Mouse (Mus musculus) hindbrain, postnatal 0 days (tissue): ENCODE data around the gene Mkrn1. TPM values are rescaled to one million over a fixed set of nuclear protein-coding genes. Genes with fewer than 3 reads are reported as not detected.
"Not testable (repeated sequence)": the region's sequence is repeated elsewhere in the genome, so short reads cannot be mapped to it uniquely, and the experiment has no call there.

Source experiments
- ATAC-seq: fragments of 200-750 bp; cut with Nextera tagmentation; 2 replicates; pipeline ENCODE4 v1.8.0; 2017; ENCODE audit warnings: mild to moderate bottlenecking, moderate TSS enrichment, moderate library complexity
- DNase-seq: peaks from one replicate; pipeline ENCODE4 v3.0.0-alpha.2; 2015; ENCODE audit warnings: low spot score
- H3K27ac ChIP-seq: fragments of 300-500 bp; sonication (generic); 2 replicates; pipeline ENCODE4 v1.5.1; 2014; ENCODE audit warnings: mild to moderate bottlenecking
- H3K27me3 ChIP-seq: fragments of 300-500 bp; sonication (generic); 2 replicates; pipeline ENCODE4 v1.6.1; 2014; ENCODE audit warnings: low read length, mixed read lengths; ENCODE audit not compliant: insufficient read depth
- H3K36me3 ChIP-seq: fragments of 300-500 bp; sonication (generic); 2 replicates; pipeline ENCODE4 v1.6.1; 2014; ENCODE audit warnings: low read length, mixed read lengths; ENCODE audit not compliant: insufficient read depth
- H3K4me1 ChIP-seq: fragments of 300-500 bp; sonication (generic); 2 replicates; pipeline ENCODE4 v1.6.1; 2014; ENCODE audit warnings: antibody characterized with exemption, low read length, mixed read lengths; ENCODE audit not compliant: insufficient read depth
- H3K4me2 ChIP-seq: fragments of 300-500 bp; sonication (generic); 2 replicates; pipeline ENCODE4 v1.6.1; 2014; ENCODE audit warnings: low read depth, mild to moderate bottlenecking, low read length, moderate library complexity, mixed read lengths
- H3K4me3 ChIP-seq: fragments of 300-500 bp; sonication (generic); 2 replicates; pipeline ENCODE4 v1.5.1; 2014; ENCODE audit warnings: low read length
- H3K9ac ChIP-seq: fragments of 300-500 bp; sonication (generic); replicated peaks from 2 replicates; pipeline ENCODE4 v1.6.1; 2014; ENCODE audit warnings: mild to moderate bottlenecking, low read length, moderate library complexity, mixed read lengths
- H3K9me3 ChIP-seq: fragments of 300-500 bp; sonication (generic); 2 replicates; pipeline ENCODE4 v1.6.1; 2016; ENCODE audit warnings: low read length, mixed read lengths
- CTCF ChIP-seq: IDR thresholded peaks from 2 replicates; pipeline ENCODE4 v1.5.1; 2016; ENCODE audit warnings: antibody characterized with exemption, control low read depth, low read depth
- WGBS: fragments of 180-500 bp; shearing (Covaris S2); extraction: QIAGEN DNeasy Blood & Tissue Kit; methylation state at CpG from one replicate; pipeline ENCODE4 v1.1.7; 2014; 5-methylcytosine and 5-hydroxymethylcytosine counted together
- polyA plus RNA-seq: library from polyadenylated mRNA; unstranded; fragments of >200 nt; fragmentation: Nextera tagmentation; extraction: Ambion mirVana; gene quantifications from 2 replicates; pipeline ENCODE4 v1.2.1, GENCODE M21; 2015
- total RNA-seq: library from RNA; depleted of rRNA; stranded (reverse); fragments of >200 nt; gene quantifications from 2 replicates; pipeline ENCODE4 v1.2.3, GENCODE M21; 2014

Gene Mkrn1
- total and polyA plus RNA-seq, 2 experiments from 2014 or later = 212 to 219 TPM

DNA sequence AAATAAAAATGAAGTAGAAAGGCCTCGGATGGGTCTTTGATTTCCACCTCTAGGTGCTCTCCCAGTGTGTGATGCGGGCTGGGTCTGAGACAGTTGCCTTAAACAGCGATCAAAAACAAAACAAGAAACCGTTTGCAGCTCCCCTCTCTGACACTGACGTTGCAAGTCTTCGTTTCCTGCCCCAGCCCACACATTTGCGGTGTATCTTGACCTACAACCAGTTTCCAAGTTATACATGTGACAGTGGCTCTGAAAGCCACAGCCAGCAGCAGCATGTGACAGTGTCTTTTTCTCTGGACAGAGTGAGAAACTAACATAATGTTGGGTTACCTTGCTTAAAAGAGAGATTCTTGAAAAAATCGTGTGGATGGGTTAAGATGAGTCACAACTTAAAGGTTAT lies 40.5 kb downstream of the Mkrn1 start:
- no peak overlapping the region for H3K9ac ChIP-seq
- H3K36me3 ChIP-seq = no peaks in the 10 kb centered on the region
- TF ChIP-seq CTCF = no peak
- H3K4me2 ChIP-seq = no peak overlapping the region
- no peaks in the 10 kb centered on the region for H3K27me3 ChIP-seq
- H3K27ac ChIP-seq = no peak overlapping the region
- no peaks in the 10 kb centered on the region for H3K9me3 ChIP-seq
- ATAC-seq (no peak), DNase-seq (no peak)
- 80% methylated on average over 8 of the region's 8 CpGs for WGBS
- H3K4me3 ChIP-seq = no peak overlapping the region
- H3K4me1 ChIP-seq = 0 out of 2 replicates have a peak, but pooled peaks cover 3% of the 10 kb centered on the region

DNA sequence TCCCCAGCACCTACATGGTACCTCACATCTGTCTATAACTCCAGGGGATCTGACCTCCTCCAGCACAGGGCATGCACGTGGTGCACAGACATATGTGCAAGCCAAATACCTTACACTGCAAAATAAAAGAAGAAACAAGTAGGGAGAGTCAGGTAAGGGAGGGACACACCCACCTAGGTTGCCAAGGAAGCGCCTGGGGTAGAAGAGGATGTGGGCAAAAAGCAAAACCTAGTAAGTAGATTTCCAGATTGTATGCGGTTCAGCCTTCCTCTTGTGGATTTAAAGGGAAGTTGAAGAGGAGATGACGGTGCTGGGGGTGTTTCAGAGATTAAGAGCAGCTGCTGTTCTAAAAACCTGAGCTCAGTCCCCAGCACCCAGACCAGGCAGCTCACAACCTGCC lies 41.0 kb downstream of the Mkrn1 start:
- no peak overlapping the region for H3K4me3 ChIP-seq
- no peak overlapping the region for H3K4me2 ChIP-seq
- ATAC-seq (no peak), DNase-seq (no peak)
- no peak overlapping the region for H3K9ac ChIP-seq
- 71% methylated on average over 4 of the region's 4 CpGs for WGBS
- no peaks in the 10 kb centered on the region for H3K36me3 ChIP-seq
- 0 out of 2 replicates have a peak, but pooled peaks cover 3% of the 10 kb centered on the region for H3K4me1 ChIP-seq
- H3K9me3 ChIP-seq = no peaks in the 10 kb centered on the region
- no peaks in the 10 kb centered on the region for H3K27me3 ChIP-seq
- TF ChIP-seq CTCF = no peak
- no peak overlapping the region for H3K27ac ChIP-seq

- not testable (repeated sequence) for ATAC-seq, H3K36me3 ChIP-seq
Observed at GRCm38 (mm10) chr6:39378161-39378835, 42.0 kb downstream of the Mkrn1 start.

DNA sequence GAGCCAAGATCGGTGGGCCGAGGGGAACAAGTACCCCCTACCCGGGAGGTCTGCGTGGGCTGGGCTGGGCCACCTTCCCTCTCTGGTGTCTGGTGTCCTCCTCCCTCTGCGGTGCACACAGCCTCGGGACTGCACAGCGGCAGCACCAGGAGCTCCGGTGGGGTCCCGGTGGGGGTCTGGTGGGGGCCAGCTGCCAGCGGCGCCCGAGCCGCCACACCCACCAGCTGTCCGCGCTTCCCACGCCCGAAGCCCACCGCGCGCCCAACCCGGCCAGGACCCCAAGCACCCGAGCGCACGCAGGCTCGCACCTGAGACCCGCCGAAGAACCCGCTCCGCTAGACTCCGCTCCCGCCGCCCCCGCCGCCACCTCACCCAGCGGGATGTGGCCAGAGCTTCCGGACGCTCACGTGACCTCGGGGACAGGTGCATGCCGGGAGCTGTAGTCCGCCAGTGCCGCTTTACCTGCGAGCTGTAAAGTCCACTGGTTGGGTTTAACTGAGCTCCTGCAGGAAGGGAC lies 42.9 kb downstream of the Mkrn1 start, which contains the start of gene Slc37a3:
Slc37a3 (minus strand) TSS at position 365 of the 517 bp plus-strand sequence.
- Histone ChIP-seq H3K4me3 (peak within 1 kb of the TSS; percentile 96), H3K9me3 (no peaks in the 10 kb centered on the region), H3K9ac (peak within 1 kb of the TSS; percentile 78), H3K27ac (peak within 1 kb of the TSS; percentile 71), H3K4me1 (0 out of 2 replicates have a peak, but pooled peaks cover 3% of the 10 kb centered on the region), H3K27me3 (no peaks in the 10 kb centered on the region), H3K4me2 (peak within 1 kb of the TSS; percentile 79), H3K36me3 (no peaks in the 10 kb centered on the region)
- under 1% methylated on average over 41 of the region's 43 CpGs for WGBS
- DNase-seq (peak; percentile 93), ATAC-seq (peak; percentile 93)
- no peak for TF ChIP-seq CTCF

More at GRCm38 (mm10) chr6:39378161-39378835, 42.0 kb downstream of the Mkrn1 start:
- not testable (repeated sequence) for H3K4me2 ChIP-seq, H3K9me3 ChIP-seq, H3K27me3 ChIP-seq, H3K9ac ChIP-seq, H3K27ac ChIP-seq, DNase-seq, H3K4me1 ChIP-seq, H3K4me3 ChIP-seq
- WGBS = 76% methylated on average over 13 of the region's 13 CpGs

GRCm38 (mm10) chr6:39376775-39377174 lies 43.5 kb downstream of the Mkrn1 start:
- H3K9ac ChIP-seq = peak overlapping the region; percentile 78
- DNase-seq (no peak), ATAC-seq (no peak)
- WGBS = 16% methylated on average over 9 of the region's 9 CpGs
- H3K27ac ChIP-seq = no peak overlapping the region
- 0 out of 2 replicates have a peak, but pooled peaks cover 3% of the 10 kb centered on the region for H3K4me1 ChIP-seq
- no peaks in the 10 kb centered on the region for H3K27me3 ChIP-seq
- peak overlapping the region; percentile 79 for H3K4me2 ChIP-seq
- H3K4me3 ChIP-seq = peak overlapping the region; percentile 96
- no peak for TF ChIP-seq CTCF
- H3K9me3 ChIP-seq = no peaks in the 10 kb centered on the region
- no peaks in the 10 kb centered on the region for H3K36me3 ChIP-seq

DNA sequence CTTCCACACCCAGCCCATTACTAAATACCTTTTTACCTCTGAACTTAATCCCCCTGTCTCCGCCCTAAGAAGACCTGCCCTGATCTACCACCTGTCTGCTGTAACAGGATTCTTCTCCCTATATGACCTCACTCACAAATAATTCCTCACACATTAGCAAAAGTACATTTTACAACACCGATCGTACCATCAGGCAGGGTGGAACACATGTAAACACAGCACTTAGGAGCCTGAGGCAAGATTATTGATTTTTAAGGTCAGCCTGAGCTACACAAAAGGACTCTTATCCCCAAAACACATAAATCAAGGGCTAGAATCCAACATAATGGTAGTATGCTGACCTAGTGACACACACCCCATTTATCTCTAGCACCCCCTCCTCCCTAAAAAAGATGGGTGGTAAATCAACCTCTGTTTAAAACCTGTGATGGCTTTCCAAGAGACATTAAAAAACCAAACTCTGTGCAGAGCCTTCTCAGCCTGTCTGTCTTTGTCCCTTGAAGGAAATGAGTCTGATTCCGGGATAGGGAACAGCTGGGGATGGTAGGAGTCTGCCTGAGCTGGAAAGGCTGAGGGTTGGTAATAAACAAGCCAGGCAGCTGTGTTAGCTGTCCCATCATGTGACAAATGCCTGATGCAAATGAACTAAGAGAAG lies 46.8 kb downstream of the Mkrn1 start:
- Histone ChIP-seq H3K36me3 (no peaks in the 10 kb centered on the region), H3K27ac (no peak overlapping the region), H3K4me1 (0 out of 2 replicates have a peak, but pooled peaks cover 3% of the 10 kb centered on the region), H3K27me3 (no peaks in the 10 kb centered on the region), H3K9me3 (no peaks in the 10 kb centered on the region), H3K9ac (no peak overlapping the region), H3K4me3 (no peak overlapping the region), H3K4me2 (no peak overlapping the region)
- no peak for TF ChIP-seq CTCF
- WGBS = 77% methylated on average over 4 of the region's 4 CpGs
- no peak for DNase-seq
- no peak for ATAC-seq
